Mouse (Mus musculus) retina, postnatal 7 days (tissue): ENCODE measurements around the gene Glrx.
"Not testable (repeated sequence)": the region's sequence is repeated elsewhere in the genome, so short reads cannot be mapped to it uniquely, and the experiment has no call there.

Experiments
- DNase-seq: peaks from one replicate; pipeline ENCODE4 v3.0.0-alpha.2; 2012; ENCODE audit warnings: low read depth, low spot score

The Glrx gene

DNA sequence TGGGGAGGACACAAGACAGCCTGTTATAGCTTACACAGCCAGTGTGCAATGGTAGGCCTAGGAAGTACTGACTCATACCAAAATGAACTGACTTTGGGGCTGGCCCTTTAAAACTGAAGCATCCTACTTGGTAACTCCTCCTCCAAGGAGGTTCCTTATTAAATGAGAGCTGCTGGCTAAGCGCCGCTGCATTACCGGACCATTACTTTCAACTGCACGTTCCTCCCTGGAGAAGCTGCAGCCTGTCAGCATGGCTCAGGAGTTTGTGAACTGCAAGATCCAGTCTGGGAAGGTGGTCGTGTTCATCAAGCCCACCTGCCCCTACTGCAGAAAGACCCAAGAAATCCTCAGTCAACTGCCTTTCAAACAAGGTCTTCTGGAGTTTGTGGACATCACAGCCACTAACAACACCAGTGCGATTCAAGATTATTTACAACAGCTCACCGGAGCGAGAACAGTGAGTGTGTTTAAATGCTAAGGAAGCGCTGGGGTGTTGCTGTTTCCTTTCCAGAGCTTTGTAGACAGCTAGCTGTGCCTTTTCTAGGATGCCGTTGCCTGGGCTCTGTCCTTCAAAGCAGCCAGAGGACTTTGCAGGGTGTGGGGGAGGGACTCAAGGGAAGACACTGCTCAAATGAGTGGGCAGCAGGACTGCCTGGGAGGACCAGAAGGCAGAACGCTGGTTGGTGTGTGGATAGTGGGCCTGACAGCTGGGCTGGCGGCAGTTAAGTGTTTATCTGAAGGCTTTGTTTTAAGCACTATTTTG is at the start of gene Glrx:
Gene Glrx, plus strand, starts transcription at position 150 of the 763 bp plus-strand sequence.
- DNase-seq: peak; percentile 37

DNA sequence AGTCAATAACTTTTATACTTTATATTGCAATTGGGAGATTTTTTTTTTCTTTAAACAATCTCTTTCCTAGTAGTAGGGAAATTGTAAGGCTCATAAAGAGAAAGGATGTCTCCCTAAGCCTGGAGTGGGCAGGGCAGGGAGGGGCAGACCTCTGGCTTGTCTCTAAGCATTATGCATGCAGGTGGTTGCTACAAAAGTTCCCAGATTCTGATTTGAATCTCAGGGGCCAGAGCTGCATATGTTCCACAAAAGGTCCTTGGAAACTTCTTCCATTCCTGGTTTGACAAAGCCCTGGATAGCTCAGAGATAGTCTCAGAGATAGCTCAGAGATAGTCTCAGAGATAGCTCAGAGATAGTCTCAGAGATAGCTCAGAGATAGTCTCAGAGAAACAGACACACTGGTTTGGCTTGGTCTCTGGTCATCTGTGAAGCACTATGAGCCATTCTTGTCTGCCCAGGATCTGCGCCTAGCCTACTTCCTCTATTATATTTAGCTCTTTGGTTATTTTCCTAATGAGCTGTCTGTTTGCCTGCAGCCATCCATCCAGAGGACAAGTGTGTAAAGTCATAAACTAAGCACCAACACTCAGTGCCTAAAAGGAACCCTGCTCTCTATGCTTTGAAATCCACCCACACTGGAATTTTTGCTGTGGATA is 49.0 kb upstream of the Glrx start:
- DNase-seq: no peak

DNA sequence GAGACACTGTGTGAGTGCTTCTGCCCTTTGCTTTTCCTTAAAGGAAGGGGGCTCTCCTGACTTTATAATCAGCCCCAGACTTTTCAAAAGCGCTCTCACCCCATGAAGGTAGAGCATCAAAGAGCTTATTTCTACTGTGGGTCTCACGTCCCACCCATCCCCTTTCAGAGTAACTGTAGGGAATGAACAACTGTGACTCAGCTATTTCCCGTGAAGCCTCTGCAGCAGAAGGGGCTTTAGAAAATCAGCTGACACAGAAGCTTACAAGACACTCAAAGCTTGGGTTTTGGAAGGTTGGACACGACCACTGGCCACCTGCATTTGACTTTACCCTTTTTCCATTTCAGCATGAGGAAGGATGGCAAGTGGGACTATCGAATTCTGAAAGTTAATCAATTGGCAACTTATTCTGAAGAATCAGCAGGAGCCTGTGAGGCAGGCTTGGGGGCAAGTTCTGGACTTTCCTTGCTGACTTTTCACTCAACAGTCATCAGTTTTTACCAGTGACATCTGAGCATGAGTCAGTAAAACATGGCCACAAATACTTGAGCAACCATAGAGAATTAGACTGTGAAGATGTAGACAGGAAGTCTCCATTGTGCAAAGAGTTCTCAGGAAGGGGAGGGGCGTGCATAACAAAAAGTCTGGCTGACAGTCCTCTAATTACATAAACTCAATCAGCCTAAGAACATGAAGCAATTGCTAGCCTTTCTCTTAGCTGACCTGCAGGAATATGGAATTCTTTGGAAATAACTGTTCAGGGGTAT is 45.6 kb upstream of the Glrx start:
- no peak for DNase-seq

DNA sequence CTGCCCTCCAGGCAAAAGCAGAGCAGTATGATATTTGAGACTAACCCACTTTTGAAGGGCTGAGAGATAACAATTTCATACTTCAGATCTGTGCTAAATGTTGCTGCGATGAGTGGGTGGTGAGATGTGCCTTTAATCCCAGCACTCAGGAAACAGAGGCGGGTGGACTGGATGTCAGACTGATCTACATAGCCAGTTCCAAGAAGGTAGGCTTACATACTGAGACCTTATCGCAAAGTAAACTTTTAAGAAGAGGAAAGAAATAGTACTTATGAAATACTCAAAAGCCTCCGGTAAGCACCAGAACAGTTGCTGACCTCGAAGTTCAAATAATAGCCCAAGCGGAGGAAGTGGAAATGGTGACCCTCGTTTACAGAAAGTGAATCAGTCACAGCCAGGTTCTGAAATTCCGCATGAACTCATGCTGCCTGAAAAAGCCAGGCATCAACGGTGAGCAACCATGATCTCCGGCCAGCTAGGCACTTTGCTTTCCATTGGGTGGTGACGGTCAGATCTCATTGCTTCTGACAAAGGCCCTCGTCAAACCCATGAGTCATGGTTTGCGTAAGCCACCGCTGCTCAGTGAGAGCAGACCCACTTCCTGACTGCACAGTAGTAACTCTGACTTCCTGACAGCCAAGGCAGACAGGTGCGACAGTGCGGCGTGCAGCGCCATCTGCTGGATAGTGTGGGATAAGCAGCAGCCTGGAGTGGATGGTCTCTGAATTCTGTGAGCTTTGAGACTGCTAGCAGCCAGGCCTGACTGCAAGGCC is 42.1 kb upstream of the Glrx start:
- peak; percentile 66 for DNase-seq

GRCm38 (mm10) chr13:75798413-75799302 is 41.0 kb upstream of the Glrx start:
- no peak for DNase-seq

DNA sequence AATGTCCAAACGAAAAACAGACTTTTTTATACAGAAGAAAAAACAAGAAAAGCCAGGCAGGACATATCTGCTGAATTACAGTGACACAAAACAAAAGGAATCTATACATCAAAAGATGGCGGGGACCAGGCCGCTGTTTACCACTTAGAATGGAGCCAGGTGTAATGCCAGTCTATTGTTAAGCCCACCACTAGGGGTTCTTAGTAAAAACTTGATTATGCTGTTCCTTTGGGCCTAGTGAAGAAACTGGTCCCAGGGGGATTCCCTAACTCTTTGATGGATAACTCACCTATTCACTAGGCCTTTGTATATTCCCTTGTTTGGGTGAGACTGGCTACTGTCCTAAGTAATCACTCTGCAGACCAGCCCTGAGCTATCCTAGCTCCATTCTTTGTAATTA is 40.2 kb upstream of the Glrx start:
- no peak for DNase-seq

- no peak for DNase-seq
These were observed 31.7 kb upstream of the Glrx start for GRCm38 (mm10) chr13:75807969-75808368.

GRCm38 (mm10) chr13:75809957-75810356 is 29.7 kb upstream of the Glrx start:
- no peak for DNase-seq

DNA sequence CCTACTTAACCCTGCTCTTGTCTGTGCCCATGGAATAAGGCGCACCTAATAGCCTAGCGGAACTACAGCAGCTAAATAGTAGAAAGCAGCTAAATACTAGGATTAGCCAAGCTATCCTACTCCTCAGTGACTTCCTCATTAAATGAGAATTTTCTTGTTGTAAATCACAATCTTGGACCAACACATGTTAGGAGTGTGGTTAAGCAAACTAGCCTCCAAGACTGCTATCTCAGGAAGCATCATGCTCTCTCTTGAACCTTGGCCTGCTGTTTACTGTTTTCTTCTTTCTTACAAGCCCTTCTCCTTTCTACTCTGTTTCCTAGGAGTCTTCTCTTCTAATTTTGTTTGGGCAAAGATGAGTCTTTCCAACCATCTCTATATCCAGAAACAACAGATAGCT is 22.5 kb upstream of the Glrx start:
- DNase-seq: no peak

DNA sequence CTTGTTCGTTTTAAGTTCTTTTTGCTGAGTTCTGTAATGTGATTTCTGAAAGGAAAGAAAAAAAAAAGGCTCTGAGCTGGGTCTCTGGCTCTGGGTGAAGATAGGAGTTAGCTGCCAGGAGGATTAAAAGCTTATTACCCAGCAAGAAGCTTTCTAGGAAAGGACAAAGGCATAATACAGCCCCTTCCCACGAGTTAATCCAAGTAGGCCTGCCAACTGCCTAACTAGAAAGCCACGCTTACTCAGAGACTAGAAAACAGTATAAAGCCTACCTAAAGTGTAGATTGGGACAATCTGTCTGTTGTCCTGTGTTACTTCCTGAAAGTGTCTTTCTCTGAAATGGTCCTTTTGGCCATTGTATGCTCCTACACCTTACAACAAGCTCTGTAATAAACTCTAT is 21.2 kb upstream of the Glrx start:
- peak; percentile 19 for DNase-seq

DNA sequence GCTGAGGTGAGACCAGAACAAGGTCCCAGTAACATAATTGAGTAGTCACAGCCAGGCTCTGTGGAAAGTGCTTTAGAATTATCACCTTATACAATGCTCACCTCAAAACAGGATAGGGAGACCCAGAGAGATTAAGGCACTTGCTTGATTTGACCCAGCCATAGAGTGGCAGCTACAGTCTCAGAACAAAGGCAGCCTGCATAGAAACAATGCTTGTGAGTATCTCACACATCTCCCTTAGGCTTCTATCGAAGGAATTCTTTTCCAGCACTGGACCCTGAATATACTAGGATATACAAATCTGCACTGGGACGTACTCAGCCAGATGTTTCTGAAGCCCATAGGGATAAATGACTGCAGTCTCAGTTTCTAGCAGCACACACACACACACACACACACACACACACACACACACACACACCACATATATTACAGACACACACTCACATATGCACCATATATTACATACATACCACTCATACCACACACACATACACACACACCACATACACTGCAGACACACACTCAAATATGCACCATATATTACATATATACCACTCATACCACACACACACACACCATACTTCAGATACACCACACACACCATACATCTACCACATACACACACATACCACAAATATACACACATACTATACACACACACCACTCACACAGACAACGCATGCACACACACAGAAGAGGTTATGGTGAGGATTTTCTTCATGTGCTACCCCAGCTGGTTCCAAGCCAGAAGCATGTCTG is 20.5 kb upstream of the Glrx start:
- DNase-seq: no peak

GRCm38 (mm10) chr13:75819898-75820297 is 19.8 kb upstream of the Glrx start:
- no peak for DNase-seq

DNA sequence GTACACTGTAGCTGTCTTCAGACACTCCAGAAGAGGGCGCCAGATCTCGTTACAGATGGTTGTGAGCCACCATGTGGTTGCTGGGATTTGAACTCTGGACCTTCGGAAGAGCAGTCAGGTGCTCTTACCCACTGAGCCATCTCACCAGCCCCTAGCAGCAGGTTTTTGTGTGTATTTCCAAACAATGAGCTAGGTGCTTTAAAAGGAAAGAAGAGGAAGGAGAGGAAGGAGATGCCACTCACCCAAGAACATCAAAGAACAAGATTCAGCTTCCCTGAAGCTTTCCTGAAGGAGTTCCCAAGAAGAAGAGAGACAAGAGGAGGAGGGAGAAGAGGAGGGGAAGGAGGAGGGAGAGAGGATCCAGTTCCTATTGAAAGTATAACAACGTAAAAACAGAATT is 17.3 kb upstream of the Glrx start:
- DNase-seq: not testable (repeated sequence)

DNA sequence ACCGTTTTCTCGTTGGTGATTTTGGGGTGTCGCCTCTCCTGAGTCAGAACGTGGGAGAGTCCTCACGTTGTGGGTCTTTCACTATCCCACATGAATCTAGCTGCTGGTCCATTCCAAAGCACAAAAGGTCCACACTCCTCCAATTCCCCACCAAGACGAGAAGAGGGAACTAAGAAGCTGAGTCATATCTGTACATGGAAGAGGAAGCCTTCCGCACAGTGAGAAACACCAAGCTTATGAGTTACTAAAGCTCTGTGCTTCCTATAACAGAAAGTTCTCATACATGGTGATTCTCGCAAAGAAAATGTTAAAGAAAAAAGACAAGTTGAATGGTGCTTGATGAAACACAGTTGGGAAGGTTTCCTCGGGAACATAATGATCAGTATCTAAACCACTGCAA is 16.5 kb upstream of the Glrx start:
- no peak for DNase-seq

- DNase-seq: no peak
These were observed 14.9 kb upstream of the Glrx start for GRCm38 (mm10) chr13:75824611-75825319.

DNA sequence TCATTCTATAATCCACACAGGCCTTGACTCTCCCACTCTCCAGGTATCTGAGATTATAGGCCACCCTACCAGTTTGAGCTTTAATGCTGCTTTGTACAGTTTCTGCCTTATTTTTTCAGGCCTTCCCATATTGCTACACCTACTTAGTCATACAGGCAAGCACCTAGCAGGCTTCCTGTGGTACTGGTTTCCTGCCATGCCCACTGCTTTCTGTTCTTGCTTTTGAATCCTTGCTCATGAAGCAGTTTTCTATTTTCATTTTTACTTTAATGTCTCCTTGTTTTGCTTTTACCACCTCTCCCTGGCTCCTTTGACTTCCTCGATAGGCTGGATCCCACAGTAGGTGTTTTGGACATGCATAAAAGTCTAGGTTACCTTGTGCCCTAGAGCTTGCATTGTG is 14.3 kb upstream of the Glrx start:
- no peak for DNase-seq

DNA sequence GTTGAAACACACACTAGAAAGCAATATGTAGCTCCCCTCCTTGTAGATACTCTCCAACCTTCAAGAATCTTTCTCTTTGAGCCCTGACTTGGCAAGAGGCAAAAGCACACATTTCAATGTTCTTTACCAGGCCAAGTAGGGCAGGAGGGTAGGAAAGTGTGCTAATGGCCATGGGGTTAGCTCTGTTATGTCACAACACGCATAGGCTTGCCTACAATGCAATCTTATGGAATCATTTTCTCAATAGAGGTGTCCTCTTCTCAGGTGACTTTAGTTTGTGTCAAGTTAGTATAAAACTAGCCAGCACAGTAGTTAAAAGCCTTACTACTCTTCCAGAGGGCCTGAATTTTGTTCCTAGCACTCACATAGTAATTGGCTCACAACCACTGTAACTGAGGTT is 9.0 kb upstream of the Glrx start:
- no peak for DNase-seq

DNA sequence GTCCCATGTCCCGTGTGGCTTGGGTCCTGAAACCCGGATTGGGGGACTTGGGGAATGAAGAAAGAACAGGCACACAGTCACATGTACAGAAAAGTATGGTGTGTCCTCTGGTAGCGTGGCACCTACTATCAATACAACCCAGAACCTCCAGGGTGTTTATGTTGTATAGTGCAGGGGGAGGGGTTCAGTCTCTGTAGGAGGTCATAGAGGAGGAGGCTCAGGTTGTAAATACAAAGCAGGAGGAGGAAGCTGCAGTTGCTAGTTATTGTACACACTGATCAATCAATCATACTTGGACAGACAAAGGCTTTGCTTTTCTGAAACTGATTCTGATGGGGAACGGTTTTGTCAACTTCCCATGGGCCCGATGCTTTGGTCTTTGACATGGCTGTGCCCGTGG is 8.0 kb upstream of the Glrx start:
- no peak for DNase-seq

DNA sequence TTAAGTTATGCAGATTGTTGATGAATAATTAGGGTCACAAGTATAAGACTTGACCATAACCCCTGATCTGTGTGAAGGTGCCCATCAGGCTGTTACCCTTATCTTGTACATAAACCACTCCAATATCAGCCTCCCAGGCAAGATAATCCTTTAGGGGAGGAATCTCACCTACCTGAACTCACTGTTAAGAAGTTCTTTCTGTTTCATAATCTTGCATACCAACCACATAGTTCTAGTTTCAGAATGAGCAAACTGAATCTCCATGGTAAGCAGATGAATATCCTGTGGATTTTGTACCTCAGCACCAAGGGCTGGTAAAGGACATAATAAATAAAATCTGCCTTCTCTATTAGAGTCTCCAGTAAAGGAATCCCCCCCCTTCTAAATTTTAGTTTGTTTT is 7.0 kb upstream of the Glrx start:
- no peak for DNase-seq
